Mouse (Mus musculus) hindbrain, embryonic 16.5 days (tissue): ENCODE results near the gene Clns1a. TPM values are rescaled to one million over a fixed set of nuclear protein-coding genes. Genes with fewer than 3 reads are reported as not detected.

Experiments
- ATAC-seq: fragments of 200-750 bp; cut with Nextera tagmentation; 2 replicates; pipeline ENCODE4 v1.8.0; 2017; ENCODE audit warnings: moderate TSS enrichment, moderate library complexity
- H3K27ac ChIP-seq: fragments of 300-500 bp; sonication (generic); 2 replicates; pipeline ENCODE4 v1.5.1; 2014; ENCODE audit warnings: low read depth, mild to moderate bottlenecking, control low read depth, low read length, moderate library complexity
- H3K27me3 ChIP-seq: fragments of 300-500 bp; sonication (generic); replicated peaks from 2 replicates; pipeline ENCODE4 v1.6.1; 2014; ENCODE audit warnings: low read length; ENCODE audit not compliant: control insufficient read depth, insufficient read depth
- H3K36me3 ChIP-seq: fragments of 300-500 bp; sonication (generic); 2 replicates; pipeline ENCODE4 v1.6.1; 2014; ENCODE audit warnings: mild to moderate bottlenecking, low read length, moderate library complexity, mixed read lengths; ENCODE audit not compliant: control insufficient read depth, insufficient read depth
- H3K4me1 ChIP-seq: fragments of 300-500 bp; sonication (generic); 2 replicates; pipeline ENCODE4 v1.6.1; 2014; ENCODE audit warnings: low read depth, low read length; ENCODE audit not compliant: control insufficient read depth, insufficient read depth
- H3K4me2 ChIP-seq: fragments of 300-500 bp; sonication (generic); 2 replicates; pipeline ENCODE4 v1.6.1; 2014; ENCODE audit warnings: mild to moderate bottlenecking, low read length, control low read depth, moderate library complexity
- H3K4me3 ChIP-seq: fragments of 300-500 bp; sonication (generic); 2 replicates; pipeline ENCODE4 v1.5.1; 2014; ENCODE audit warnings: mild to moderate bottlenecking, low read length, control low read depth, moderate library complexity
- H3K9ac ChIP-seq: fragments of 300-500 bp; sonication (generic); 2 replicates; pipeline ENCODE4 v1.6.1; 2014; ENCODE audit warnings: low read depth, mild to moderate bottlenecking, control low read depth, low read length, moderate library complexity
- H3K9me3 ChIP-seq: fragments of 300-500 bp; sonication (generic); 2 replicates; pipeline ENCODE4 v1.6.1; 2014; ENCODE audit warnings: mild to moderate bottlenecking, low read length, moderate library complexity; ENCODE audit not compliant: control insufficient read depth
- WGBS: fragments of 180-500 bp; shearing (Covaris S2); extraction: QIAGEN DNeasy Blood & Tissue Kit; methylation state at CpG from one replicate; pipeline ENCODE4 v1.1.7; 2014; 5-methylcytosine and 5-hydroxymethylcytosine counted together
- polyA plus RNA-seq: library from polyadenylated mRNA; unstranded; fragments of >200 nt; fragmentation: Nextera tagmentation; extraction: Ambion mirVana; gene quantifications from 2 replicates; pipeline ENCODE4 v1.2.1, GENCODE M21; 2015

Clns1a gene
- polyA plus RNA-seq, 1 experiment from 2014 or later = 184 TPM

DNA sequence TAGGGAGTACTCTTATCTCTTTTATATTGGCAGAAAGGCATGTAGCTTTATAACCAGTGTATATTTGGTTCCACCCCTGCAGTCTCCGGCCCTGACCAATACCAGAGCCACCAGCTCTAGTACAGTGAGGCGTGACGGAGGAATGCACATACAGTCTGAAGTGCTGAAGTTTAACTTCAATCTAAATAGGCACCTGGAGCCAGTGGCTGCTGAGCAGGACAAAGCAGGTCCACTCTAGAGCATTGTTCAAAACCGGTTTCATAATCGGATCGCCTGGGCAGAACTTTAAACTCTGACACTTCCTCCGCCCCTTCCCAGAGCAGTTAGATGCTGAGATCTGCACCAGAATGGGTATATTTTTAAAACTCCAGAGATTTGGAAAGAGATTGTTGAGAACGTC is 38.6 kb downstream of the Clns1a start:
- no peaks in the 10 kb centered on the region for H3K9me3 ChIP-seq
- no peak overlapping the region for H3K9ac ChIP-seq
- H3K4me1 ChIP-seq = peaks cover 12% of the 10 kb centered on the region
- no peak for ATAC-seq
- H3K4me3 ChIP-seq = no peak overlapping the region
- no peak overlapping the region for H3K27ac ChIP-seq
- no peaks in the 10 kb centered on the region for H3K27me3 ChIP-seq
- no peaks in the 10 kb centered on the region for H3K36me3 ChIP-seq
- H3K4me2 ChIP-seq = no peak overlapping the region; the same call in 1 of the 2 replicates
- 73% methylated on average over 8 of the region's 8 CpGs for WGBS

DNA sequence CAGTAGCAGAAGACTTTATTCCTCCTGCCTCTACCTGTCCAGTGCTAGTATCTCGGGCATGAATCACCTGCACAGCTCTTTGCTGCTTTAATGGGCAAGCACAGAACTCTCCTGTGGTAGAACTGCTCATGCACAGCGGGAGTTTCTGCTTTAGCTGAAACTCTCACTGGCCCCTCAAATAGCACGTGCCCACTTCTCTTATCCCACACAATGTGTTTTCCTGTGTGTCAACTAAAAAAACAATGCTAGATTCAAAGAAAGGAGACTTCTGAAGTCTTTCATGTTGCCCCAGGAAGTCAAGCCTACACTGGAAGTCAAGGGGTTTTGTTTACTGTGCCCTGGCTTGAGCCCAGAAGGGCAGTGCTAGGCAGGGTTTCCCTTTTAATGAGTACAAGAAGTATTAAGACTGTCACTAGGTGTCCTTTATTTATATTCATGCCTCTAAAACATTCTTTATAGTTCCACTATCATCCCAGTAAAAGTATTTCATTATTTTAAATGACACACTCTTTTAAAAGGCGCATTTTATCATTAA is 39.5 kb downstream of the Clns1a start:
- no peak overlapping the region for H3K27ac ChIP-seq
- no peak overlapping the region for H3K9ac ChIP-seq
- H3K4me3 ChIP-seq = no peak overlapping the region
- H3K27me3 ChIP-seq = no peaks in the 10 kb centered on the region
- 27% methylated on average over 4 of the region's 4 CpGs for WGBS
- no peak for ATAC-seq
- H3K4me1 ChIP-seq = peaks cover 12% of the 10 kb centered on the region
- H3K4me2 ChIP-seq = peak overlapping the region; percentile 21; the same call in 1 of the 2 replicates
- H3K9me3 ChIP-seq = no peaks in the 10 kb centered on the region
- no peaks in the 10 kb centered on the region for H3K36me3 ChIP-seq

DNA sequence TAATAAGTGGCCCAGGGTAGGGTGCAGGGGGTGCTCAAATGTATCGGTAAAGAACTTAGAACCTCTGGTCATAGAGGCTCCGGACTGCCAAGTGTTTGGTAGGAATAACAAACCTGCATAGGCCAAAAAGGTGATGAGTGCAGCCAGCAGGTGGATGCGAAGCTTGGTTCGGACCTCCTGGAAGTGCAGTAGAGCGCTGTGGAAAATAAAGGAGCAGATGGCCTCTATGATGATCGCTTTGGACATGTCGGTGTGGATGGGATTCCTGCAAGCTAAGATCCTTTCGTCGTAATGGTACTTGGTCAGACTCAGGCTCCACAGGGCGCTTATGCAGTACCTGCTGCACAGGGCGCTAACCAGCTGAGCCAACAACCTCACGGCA is 40.8 kb downstream of the Clns1a start:
- ATAC-seq = no peak
- peak overlapping the region; percentile 98 for H3K4me2 ChIP-seq
- H3K36me3 ChIP-seq = no peaks in the 10 kb centered on the region
- 2% methylated on average over 12 of the region's 12 CpGs for WGBS
- H3K9ac ChIP-seq = peak overlapping the region; percentile 85
- H3K27me3 ChIP-seq = no peaks in the 10 kb centered on the region
- peaks cover 12% of the 10 kb centered on the region for H3K4me1 ChIP-seq
- no peak overlapping the region; the same call in 1 of the 2 replicates for H3K27ac ChIP-seq
- no peaks in the 10 kb centered on the region for H3K9me3 ChIP-seq
- peak overlapping the region; percentile 82 for H3K4me3 ChIP-seq

DNA sequence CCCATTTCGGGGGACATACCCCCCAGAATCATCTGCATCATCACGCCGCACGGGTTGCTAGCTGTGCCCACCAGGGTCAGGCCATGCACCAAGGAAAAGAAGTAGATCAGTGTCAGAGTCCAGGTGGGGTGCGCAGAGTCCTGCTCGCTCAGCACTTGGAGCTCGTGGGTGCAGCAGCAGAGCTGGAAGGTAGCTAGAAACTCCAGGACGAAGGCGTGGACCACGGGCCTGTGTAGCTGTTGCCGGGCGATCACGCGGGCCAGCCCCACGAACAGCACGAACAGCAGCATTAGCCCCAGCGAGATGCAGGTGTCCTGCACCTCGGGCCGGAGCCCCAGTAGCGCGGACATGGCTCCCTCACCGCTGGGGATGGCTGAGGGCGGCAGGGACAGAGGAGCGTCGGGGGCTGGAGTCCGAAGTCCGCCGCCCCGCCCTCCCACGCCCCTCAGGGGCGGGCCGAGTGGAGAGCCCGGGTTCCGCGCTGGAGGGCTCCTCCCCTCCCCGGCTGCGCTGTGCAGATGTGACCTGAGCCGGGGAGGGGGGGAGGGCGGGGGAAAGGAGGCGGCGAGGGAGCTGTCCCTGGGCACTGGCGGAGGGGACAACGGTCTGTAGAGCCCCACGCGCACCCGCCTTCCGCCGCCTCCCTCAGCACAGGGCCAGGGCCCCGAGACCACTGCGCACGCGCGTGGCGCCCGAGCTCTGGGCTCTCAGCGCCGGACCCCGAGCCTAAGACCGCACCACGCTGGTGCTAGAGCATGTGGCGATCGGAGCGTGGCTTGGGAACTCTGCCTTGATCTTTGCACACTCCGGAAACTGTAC is 41.4 kb downstream of the Clns1a start, which contains the start of gene Aqp11:
TSS of gene Aqp11 (minus strand) at position 652 of the 819 bp plus-strand sequence.
- Histone ChIP-seq H3K4me3 (peak within 1 kb of the TSS; percentile 82), H3K9me3 (no peaks in the 10 kb centered on the region), H3K36me3 (no peaks in the 10 kb centered on the region), H3K9ac (peak within 1 kb of the TSS; percentile 85), H3K27ac (peak within 1 kb of the TSS; percentile 40; the same call in 1 of the 2 replicates), H3K27me3 (no peaks in the 10 kb centered on the region), H3K4me1 (peaks cover 12% of the 10 kb centered on the region), H3K4me2 (peak within 1 kb of the TSS; percentile 98)
- ATAC-seq = peak; percentile 95
- under 1% methylated on average over 59 of the region's 64 CpGs for WGBS

DNA sequence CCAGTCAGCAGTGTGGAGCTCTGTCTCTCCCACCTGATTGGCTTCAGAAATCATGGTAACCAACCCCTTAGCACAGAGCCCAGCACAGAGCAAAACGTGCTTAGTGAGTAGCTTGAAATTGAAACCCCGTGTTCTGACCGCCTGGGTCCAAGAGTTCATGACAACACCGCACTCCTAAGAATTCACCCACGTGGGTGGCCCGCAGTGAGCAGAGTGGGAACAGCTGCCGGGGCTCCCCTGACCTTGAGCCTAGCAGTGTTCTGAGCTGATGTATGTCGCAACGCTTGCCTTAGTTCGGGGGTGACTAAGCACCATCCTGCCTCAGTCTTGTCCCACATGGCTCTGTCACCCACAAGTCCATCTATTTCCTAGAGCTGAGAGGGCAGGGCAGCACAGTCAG is 44.5 kb downstream of the Clns1a start:
- WGBS = 54% methylated on average over 10 of the region's 10 CpGs
- no peak for ATAC-seq
- Histone ChIP-seq H3K4me1 (peaks cover 10% of the 10 kb centered on the region), H3K4me3 (no peak overlapping the region), H3K36me3 (no peaks in the 10 kb centered on the region), H3K9ac (no peak overlapping the region), H3K9me3 (no peaks in the 10 kb centered on the region), H3K27ac (no peak overlapping the region), H3K4me2 (no peak overlapping the region), H3K27me3 (no peaks in the 10 kb centered on the region)

DNA sequence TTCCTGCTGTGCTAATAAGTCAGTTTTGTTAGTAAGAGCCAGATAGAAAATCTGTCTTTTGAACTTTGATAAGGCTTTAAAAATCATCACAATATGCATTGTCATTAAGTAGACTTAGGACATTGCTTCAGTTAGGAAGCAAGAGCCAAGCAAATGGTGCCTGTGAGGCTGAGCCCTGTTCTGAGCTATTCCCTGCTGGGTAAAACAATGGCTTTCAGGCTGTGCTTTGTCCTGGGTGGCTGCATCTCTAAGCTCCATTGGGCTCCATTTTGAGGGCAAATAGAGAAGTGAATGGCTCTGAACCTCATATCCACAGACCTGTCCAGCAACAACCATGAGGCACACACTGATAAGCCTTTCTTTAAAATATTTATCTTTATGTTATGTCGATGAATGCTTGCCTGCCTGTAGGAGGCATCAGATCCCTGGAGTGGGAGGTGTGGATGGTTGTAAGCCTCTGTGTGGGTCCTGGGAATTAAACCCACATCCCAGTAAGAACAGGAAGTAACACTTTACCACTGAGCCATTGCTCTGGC is 45.4 kb downstream of the Clns1a start:
- Histone ChIP-seq H3K4me1 (peaks cover 7% of the 10 kb centered on the region), H3K9me3 (no peaks in the 10 kb centered on the region), H3K27me3 (no peaks in the 10 kb centered on the region), H3K4me2 (no peak overlapping the region), H3K9ac (no peak overlapping the region), H3K36me3 (no peaks in the 10 kb centered on the region), H3K27ac (no peak overlapping the region), H3K4me3 (no peak overlapping the region)
- no peak for ATAC-seq
- 30% methylated on average over 1 of the region's 1 CpGs for WGBS

DNA sequence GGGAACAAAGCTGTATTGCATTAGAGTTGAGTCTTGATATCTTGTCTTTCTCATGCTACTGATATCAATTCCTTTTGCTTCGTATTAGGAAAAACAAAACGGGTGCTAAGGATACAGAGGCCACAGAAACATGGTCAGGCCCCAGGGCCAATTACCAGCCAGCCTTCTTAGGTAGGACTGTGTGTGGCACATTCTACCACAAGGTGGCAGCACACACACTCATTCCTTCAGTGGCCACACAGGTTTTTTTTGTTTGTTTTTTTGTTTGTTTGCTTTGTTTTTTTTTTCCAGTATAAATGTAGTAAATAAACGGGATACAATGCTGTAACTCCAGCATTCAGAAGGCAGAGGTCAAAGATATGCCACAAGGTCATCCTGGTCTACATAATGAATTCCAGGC is 48.9 kb downstream of the Clns1a start:
- Histone ChIP-seq H3K4me2 (peak overlapping the region; percentile 18; the same call in 1 of the 2 replicates), H3K27ac (no peak overlapping the region), H3K36me3 (no peaks in the 10 kb centered on the region), H3K9me3 (no peaks in the 10 kb centered on the region), H3K4me3 (no peak overlapping the region), H3K27me3 (no peaks in the 10 kb centered on the region), H3K9ac (no peak overlapping the region; the same call in 1 of the 2 replicates), H3K4me1 (no peaks in the 10 kb centered on the region)
- no peak for ATAC-seq
- 18% methylated on average over 3 of the region's 3 CpGs for WGBS

DNA sequence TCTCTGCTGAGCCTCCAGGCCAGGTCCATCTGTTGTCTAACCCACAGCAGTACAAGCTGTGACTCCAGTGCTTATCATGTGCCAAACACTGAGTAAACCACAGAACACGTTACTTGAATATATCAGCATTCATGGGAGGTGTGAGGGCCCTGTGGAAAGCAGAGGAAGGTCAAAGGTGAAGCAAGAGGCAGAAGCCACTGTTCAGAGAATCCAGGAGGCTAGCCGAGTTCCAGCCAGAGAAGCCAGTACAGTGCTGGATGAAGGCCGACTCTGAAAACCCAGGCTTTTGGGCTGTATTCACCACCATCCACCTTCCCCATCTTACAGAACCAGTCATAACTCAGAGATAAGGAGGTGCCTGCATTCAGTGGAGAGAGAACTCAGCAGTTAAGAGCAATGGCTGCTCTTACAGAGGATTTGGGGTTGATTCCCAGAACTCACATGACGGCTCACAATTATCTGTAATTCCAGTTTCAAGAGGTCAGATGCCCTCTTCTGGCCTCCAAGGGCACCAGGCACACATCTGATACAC is 50.8 kb downstream of the Clns1a start:
- no peak overlapping the region for H3K27ac ChIP-seq
- no peak overlapping the region for H3K4me2 ChIP-seq
- WGBS = 84% methylated on average over 4 of the region's 4 CpGs
- H3K9me3 ChIP-seq = no peaks in the 10 kb centered on the region
- no peak for ATAC-seq
- no peak overlapping the region for H3K4me3 ChIP-seq
- no peaks in the 10 kb centered on the region for H3K27me3 ChIP-seq
- H3K9ac ChIP-seq = no peak overlapping the region
- no peaks in the 10 kb centered on the region for H3K36me3 ChIP-seq
- H3K4me1 ChIP-seq = no peaks in the 10 kb centered on the region
